Mouse (Mus musculus) ovary, postnatal 14 days (tissue): ENCODE data around the gene Kirrel3.

Source experiments
- DNase-seq: peaks from one replicate; pipeline ENCODE4 v3.0.0; 2022; ENCODE audit warnings: low spot score

Kirrel3 gene

GRCm38 (mm10) chr9:34947717-34948116 lies 462.0 kb downstream of the Kirrel3 start:
- no peak for DNase-seq

GRCm38 (mm10) chr9:34953420-34953819 lies 467.7 kb downstream of the Kirrel3 start:
- no peak for DNase-seq

- DNase-seq, result no peak
Measured at GRCm38 (mm10) chr9:34954212-34954611, 468.5 kb downstream of the Kirrel3 start.

- no peak for DNase-seq
Measured at GRCm38 (mm10) chr9:34956512-34956911, 470.8 kb downstream of the Kirrel3 start.

- no peak for DNase-seq
Measured at GRCm38 (mm10) chr9:34957691-34958090, 472.0 kb downstream of the Kirrel3 start.

- no peak for DNase-seq
Measured at GRCm38 (mm10) chr9:34958183-34958830, 472.6 kb downstream of the Kirrel3 start.

GRCm38 (mm10) chr9:34960736-34961135 lies 475.0 kb downstream of the Kirrel3 start:
- no peak for DNase-seq

GRCm38 (mm10) chr9:34961171-34961570 lies 475.5 kb downstream of the Kirrel3 start:
- DNase-seq, result no peak

GRCm38 (mm10) chr9:34962251-34962650 lies 476.6 kb downstream of the Kirrel3 start:
- no peak for DNase-seq

- no peak for DNase-seq
Measured at GRCm38 (mm10) chr9:34963593-34963992, 477.9 kb downstream of the Kirrel3 start.

- DNase-seq, result no peak
Measured at GRCm38 (mm10) chr9:34964172-34965040, 478.7 kb downstream of the Kirrel3 start.

GRCm38 (mm10) chr9:34965041-34965415 lies 479.3 kb downstream of the Kirrel3 start:
- no peak for DNase-seq

- DNase-seq, result no peak
Measured at GRCm38 (mm10) chr9:34967772-34968171, 482.1 kb downstream of the Kirrel3 start.

- DNase-seq, result no peak
Measured at GRCm38 (mm10) chr9:34969881-34970490, 484.3 kb downstream of the Kirrel3 start.

GRCm38 (mm10) chr9:34974326-34974725 lies 488.6 kb downstream of the Kirrel3 start:
- no peak for DNase-seq

GRCm38 (mm10) chr9:34975245-34975644 lies 489.6 kb downstream of the Kirrel3 start:
- DNase-seq, result no peak

GRCm38 (mm10) chr9:34976596-34977462 lies 491.1 kb downstream of the Kirrel3 start:
- no peak for DNase-seq

- no peak for DNase-seq
Measured at GRCm38 (mm10) chr9:34977700-34978099, 492.0 kb downstream of the Kirrel3 start.

GRCm38 (mm10) chr9:34978229-34978628 lies 492.5 kb downstream of the Kirrel3 start:
- no peak for DNase-seq

- no peak for DNase-seq
Measured at GRCm38 (mm10) chr9:34980516-34981265, 495.0 kb downstream of the Kirrel3 start.
